Mouse (Mus musculus): Measurements from ENCODE around the gene Tnfsf8.

Tnfsf8 gene
- long read RNA-seq, experiment 1 = 0 reads
- long read RNA-seq, experiment 2 = 0 reads

DNA sequence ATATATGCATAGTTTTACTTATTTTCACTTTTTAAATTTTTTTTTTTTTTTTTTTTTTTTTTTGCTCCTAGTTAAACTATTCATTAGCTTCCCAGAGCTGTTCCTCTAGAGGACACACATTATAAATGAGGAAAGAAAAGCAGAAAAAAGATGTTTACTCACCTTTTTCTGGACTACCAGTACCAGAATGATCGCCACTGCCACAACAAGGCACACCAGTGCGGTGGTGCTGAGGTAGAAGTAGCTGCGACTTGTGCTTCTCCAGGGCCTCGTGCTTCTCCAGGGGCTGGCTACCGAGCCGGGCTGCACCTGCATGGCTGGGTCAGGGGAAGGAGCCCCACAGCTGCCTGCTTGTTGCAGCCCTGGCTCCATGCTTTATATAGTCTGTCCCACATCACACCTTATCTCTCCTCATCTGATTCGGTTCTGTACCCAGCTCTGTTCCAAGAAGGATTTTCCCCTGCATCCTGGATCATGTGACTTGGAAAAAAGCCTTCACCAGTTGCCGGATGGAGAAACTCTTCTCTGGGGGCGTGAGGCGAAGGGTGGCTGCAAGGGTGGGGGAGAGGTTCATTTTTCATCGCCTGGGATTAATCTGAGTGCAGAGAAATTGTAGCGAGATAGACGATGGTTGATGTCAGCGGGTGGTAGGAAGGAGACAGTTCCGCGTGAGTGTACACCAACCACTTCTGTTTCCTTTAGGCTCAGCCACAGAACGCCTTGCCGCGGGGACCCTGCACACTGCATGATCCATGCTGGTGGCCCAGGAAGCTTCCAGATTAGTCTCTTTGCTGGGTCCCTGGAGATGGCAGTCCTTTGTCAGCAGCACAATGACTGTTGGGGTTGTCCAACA is at the start of gene Tnfsf8:
Tnfsf8 (minus strand) TSS at position 660 of the 853 bp plus-strand sequence.
- intact Hi-C loops (cut with DNase I) = no loop called here

DNA sequence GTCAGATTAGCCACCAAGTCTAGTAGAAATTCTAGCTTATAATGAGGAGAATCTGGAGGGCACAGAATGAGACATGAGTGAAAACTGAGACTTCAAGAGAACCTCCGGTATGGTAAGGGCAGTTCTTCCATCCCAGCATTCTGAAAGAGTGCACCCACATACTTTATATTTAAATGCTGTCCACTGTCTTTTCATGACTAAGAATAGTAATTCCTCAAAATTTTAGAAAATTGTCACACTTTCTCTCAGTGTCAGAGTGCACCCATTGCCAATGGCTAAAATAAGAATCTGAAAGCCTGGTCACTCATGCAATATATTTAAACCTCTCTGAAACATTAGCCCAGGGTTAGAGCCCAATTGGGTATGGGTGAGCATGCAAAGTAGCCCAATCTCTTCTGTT is 47.4 kb upstream of the Tnfsf8 start:
- intact Hi-C loops (cut with DNase I) = no loop called here

DNA sequence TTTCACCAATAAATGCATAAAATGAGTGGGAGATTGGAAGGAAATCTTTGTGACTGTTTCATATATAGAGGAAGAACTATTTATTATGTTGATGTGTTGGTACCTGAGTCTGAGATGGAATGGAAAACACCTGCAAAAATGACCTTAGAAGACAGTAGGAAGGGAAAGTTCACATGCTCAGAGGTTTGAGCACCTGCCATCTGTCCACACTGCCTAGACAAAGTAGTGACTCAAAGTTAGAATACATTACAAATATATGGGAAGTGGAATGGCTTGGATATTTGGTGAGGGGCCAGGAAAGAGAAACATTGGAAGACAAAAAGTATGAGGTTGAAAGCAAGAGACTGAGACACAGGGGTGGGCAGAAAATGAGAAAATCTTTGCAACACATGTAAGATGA is 46.3 kb upstream of the Tnfsf8 start:
- intact Hi-C loops (cut with DNase I) = no loop called here

DNA sequence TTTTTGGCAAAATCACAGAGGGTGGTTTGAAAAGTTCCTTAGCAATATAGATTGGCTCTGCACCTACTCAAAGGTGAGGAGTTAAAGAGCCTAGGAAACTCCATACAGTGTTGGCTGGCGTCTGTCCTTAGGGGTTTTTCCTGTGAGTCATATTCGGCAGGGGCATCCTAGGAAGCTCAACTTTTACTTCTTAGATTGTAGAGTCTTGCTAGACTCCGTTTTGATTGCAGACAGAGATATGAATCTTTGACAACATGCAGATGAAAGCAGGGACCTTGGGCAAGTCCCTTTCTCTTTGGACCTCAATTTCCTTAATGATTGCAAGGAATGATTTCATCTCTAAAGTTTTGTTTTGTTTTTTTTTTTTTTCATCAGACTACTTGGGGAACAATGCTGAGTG is 44.9 kb upstream of the Tnfsf8 start:
- intact Hi-C loops (cut with DNase I) = no loop called here

DNA sequence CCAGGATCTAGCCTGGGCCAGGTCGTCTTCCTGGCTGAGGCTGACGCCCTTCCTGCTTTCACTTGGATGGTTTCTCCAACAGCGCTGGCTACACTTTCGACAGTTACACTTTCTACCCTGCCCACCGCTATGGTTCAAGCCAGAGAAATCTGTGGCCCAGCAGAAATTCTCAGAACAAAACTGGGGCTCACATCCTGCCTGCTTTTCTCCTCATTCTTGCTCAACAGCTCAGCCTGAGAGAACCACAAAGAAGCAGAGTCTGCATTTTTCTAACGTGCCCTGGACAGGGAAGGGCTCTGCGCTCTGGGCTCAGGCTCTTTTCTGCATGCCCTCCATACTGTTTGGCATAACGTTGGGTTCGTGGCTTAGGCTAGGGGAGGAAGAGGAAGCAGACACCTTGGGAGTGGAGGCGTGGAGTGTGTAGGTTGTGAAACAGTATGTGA is 38.0 kb upstream of the Tnfsf8 start:
- intact Hi-C loops (cut with DNase I) = no loop called here

DNA sequence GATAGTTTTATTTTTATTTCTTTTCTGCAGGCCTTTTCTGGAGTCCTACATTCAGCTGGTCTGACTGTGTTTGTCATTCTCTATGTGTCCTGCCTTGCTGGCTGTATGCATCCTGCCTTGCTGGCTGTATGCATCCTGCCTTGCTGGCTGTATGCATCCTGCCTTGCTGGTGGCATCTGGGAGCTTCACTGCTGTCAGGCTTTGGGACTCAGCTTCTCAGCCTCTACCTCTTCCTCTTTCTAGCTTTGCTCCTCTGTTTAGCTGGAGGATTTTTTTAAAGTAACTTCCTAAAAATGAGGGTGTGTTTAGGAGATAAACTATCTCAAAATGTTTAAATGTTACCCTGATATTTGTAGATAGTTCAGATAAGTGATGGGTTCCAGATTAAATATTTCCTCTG is 36.0 kb upstream of the Tnfsf8 start:
- intact Hi-C loops (cut with DNase I) = no loop called here

DNA sequence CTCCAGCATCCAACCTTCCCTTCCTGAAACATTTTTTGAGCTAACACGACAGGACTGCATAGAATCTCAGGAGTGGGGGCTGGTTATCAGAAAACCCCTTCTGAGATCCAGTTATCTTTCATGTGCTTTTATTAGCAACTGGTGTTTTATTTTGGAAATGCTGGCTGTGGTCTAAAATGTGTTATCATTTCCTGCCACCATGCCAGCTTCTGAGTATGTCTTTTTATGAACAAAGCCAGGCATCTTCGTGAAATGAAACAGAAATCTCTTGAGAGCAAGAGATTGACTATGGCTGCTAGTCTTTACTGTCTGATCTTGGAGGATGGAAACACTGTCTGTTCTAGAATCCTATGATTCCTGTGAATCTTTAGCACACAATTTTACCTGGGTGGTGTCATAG is 25.0 kb upstream of the Tnfsf8 start:
- intact Hi-C loops (cut with DNase I) = no loop called here

DNA sequence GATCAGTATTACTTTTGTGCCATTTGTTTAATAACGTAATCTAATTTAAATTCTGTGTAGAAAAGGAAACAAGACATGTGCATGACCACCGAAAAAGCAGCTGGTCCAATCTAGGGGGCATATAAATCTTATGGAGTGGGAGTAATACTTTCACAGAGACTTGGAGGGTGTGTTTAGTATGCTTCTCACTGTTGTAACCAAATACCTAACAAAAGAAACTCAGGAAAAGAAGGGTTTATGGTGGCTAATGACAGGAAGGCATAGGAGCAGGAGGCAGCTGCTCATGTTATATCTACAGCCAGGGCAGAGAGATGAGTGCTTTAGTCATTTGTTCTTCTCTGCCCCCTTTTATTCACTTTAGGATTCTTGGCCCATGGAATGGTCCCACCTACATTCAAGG is 15.6 kb upstream of the Tnfsf8 start:
- intact Hi-C loops (cut with DNase I) = no loop called here

DNA sequence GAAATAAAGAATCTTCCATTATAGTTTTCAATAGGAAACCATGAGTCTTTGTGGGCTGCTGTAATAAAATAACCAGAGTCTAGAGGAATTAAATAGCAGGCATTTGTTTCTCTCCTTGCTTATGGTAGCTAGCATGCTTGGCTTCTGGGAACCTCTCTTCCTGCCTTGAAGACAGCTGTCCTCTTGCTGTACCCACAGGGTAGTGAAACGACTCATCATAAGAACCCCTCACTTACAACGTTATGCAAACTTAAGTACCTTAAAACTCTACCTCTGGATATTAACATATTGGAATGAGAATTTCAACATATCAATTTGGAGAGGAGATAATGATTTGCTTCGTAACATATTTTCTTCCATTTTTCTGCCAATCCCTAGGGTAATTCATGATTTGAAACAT is 14.3 kb upstream of the Tnfsf8 start:
- intact Hi-C loops (cut with DNase I) = no loop called here

DNA sequence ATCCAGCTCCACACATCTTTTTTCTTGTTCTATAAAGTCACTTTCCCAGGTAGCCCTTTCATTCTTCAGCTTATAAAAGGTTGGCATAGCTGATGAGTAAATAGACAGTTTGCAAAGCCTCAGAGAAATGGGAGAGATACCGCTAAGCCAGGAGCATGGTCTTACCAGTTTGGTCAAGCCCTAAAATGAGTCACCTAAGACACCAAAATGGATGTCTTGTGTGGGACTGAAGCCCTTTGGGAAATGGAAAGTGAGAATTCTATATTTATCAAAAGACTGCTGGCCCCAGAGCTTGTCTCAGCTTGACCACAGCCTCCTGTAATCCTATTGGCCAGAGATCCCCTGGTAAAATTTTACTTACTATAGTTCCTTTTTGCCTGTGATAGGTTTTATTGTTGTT is 9.5 kb upstream of the Tnfsf8 start:
- intact Hi-C loops (cut with DNase I) = no loop called here

DNA sequence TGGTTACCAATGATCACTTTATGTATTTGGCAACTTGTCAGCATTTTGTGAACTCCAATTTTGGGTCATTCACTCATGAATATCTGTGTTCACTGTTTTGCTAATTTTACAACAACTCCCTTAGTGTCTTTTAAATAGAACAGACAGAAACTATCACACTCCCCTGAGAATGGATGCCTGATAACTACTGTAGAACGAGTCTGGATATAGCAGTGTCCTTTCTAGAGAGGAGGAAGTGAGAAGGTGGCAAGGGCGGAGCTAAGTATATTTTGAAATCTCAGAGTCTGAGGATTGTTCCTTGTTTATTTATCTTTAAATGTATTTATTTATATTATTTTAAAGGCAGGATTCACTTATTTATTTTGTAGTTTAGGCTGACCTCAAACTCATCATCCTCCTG is 7.6 kb upstream of the Tnfsf8 start:
- intact Hi-C loops (cut with DNase I) = no loop called here

DNA sequence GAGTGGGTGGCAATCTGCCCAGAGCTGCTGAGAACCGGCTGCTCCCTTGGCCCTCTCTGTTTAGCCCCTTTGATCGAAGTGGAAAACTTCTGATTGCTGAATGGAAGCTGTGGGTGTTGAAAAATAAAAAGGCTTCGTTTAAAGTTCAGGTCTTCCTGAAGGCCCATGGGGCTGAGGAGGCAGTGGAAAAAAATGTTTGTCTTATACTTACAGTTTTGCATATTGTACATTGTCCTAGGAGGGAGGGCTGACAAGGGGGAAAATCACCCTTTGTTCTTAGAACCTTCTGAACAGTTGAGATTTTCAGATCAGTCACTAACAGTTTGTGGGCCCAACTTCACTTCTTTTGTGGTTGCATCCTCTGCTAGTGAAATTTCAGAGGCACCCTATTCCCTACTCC is 1.8 kb upstream of the Tnfsf8 start:
- intact Hi-C loops (cut with DNase I) = no loop called here

DNA sequence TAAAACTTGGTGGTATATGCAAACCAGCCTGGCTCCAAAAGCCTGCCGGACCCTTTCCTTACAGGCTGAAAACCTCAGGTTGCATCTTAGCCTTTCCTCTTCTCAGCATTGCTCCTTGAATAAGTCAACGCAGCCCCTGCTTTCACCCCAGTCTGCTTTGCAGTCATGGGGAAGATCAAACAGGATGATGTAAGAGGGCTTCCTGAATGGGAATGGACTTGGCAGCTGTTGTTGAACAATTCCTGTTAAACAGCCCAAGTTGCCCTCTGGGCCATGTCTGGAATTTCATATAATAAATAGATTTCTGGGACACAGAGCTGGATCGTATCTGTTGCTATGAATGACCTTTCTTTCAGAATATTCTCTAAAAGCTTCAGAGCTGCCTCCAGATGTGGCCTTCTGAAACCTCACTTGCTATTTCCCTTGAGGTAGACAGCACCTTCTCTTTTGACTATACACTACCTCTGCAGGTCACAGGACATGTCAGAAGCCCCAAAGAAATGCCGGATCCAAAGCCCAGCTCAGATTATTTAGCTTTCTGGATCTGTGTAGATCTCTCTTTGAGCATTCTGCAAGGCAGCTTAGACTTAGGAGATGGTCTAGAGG is 1.0 kb upstream of the Tnfsf8 start:
- intact Hi-C loops (cut with DNase I) = no loop called here

DNA sequence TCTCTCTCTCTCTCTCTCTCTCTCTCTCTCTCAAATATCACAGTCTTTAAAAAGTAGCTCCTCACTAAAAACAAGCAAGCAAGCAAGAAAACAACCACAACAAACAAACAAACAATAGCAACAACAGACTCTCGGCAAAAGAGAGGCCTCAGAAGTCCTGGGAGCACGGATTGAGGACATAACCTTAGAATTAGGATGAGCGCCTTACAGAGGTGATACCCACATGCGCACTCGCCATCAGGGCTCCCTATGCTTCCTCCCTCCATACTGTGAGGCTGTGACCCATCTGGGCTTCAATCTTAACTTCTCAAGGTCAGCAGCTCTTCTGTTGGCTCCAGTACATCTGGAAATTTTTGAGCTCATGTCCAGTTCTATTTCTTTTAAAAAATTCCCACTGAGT is 911 bp downstream of the Tnfsf8 start:
- intact Hi-C loops (cut with DNase I) = no loop called here

DNA sequence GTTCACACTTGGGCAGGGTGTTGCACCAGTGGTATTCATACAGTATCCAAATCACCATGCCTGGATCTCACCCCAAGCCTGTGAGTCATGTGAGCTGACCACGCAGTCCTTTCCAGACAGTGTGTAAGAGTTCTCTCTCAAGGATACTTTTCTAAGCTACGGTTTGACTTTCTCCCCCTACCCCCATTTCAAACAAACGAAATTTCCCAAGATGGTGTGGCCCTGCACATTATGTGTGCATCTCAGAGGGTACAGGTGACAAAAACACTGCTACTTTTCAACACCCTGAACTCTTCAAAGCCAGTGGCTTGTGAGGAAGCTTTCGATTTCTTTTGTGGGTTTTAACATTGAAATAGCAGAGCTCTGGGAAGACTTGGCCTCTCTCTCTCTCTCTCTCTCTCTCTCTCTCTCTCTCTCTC is 1.4 kb downstream of the Tnfsf8 start:
- intact Hi-C loops (cut with DNase I) = no loop called here

DNA sequence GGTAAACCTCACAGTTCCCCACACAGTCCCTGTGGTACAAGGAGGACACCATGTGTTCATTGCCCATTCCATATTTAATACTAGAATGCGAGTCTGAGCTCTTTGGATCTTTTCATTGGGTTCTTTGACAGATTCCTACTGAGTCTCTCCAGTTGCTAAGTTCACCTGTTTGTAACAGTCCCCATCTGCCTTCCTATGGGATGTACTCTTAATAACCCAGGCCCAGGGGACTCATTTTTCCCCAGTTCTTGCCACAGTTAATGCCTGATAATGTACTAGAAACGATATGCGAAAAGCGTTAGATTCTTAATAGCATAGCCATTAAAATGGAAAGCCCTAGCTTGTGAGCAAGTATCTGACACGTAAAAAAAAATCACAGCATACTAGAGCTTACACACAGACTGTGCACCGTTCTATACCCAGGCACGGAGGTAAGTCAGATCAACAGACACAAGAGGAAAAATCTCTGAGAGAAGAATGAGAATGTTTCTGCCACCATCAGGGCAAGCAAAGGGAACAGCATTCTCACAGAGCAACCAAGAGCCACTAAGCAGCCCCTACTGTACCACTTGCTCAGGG is 2.4 kb downstream of the Tnfsf8 start:
- intact Hi-C loops (cut with DNase I) = no loop called here

DNA sequence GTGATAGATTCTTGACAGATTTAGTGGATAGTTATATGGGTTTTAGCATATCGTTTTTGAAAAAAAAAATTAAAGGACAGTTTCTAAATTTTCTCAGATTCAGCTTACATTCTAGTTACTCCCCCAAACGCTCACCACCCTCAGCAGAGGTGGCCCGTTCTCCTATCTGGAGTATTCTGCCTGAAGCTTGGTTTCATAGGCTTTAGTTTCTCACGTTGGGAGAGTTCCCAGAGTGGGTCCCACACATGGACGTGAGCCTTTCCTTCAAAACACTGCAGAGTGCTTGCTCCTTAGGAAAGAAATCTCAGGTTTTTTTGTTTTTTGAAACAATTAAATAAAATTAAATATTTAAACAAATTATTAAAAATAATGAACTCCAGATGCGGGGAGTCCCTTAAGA is 4.4 kb downstream of the Tnfsf8 start:
- intact Hi-C loops (cut with DNase I) = no loop called here

DNA sequence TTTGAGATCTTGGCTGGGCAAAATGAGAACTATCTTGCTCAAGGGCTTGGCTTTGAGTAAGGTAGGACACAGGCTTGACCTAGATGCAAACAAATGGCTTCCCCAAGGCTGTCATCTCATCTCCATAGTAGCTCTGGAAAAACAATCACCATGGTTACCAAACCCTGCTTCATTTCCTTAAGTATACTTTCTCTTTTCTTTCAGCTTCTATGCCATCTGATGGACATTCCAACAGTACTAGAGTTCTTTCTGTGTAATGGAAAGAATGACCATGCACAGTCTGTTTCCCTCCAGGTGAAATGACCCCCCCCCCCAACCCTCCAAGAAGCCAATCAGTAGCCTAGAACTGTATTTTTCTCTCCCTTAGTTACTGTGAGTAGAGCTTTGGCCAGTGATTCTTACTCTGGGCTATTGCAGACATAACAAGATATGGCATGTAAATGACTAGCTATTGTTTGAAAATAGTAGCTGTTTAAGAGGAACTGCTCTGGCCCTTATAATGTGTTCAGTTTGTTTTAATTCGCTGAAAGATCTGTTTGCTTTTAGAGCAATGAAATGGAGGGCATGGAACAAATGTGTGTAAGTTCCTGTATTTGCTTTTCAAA is 7.3 kb downstream of the Tnfsf8 start:
- intact Hi-C loops (cut with DNase I) = no loop called here

DNA sequence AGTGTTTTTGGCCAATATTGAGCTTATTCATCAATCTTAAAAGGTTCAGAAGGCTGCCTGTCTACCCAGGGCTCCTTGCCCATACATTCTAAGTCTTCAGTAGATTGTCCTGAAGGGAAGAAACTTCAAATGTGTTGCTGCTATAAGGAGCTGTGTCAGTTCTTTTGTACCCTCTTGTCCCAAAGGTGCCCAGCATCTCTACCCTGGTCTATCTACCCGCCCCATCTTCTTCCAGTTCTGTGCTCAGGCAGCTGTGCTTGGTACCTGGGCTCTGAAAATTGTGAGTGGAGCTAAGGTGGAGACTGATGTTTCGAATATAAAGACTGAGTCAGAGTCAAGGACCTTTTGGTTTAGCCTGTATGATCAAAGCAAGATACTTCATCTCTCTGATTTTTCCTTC is 11.1 kb downstream of the Tnfsf8 start:
- intact Hi-C loops (cut with DNase I) = no loop called here

DNA sequence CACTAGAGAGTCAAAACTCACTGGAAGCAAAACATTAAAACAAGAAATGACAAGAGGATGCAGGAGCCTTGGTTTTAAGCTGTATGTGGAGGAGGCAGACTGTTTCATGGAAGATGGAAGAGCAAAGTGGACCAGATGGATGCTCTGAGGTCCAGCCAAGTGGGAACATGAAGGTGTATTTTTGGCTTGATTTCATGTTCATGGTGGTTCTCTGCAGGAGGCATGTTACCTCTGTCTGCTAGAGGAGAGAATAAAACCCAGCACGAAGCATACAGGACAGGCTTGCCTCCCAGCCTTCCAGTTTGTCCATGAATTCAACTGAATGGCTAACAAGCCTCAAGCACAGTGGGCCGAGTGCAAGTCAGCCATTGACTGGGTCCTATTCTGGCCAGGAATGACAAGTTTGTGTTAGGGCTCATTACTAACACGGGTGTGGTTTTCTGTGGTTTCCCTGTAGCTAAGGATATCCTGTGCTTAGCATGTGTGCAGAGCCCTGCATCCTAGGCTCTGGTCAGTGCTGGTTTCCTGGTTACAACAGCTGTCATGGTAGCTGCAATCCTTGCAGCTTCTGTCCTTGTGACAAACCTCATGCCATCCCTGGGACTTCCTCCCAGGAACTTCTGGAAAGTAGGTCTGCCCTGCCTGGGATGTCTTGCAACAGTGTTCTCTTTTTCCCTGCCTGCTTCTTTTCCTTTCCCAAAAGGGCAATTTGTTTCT is 14.1 kb downstream of the Tnfsf8 start:
- intact Hi-C loops (cut with DNase I) = no loop called here

DNA sequence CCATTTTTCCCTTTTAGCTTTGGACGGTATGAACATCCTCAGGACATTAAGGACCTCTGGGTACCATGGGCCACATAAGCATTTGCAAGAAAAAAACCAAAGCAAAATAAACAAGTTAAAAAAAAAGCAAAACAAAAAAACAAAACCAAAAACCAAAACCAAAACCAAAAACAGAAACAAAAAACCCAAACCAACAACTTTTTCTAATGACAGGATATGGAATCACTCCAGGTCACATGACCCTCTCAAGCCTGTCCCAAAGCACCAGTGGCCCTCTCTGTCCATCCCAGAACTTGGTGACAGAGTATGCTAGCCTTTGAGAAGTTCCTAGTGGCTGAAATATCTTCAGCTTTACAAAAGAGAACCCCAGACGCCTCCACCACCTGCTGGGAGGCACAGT is 15.4 kb downstream of the Tnfsf8 start:
- intact Hi-C loops (cut with DNase I) = no loop called here
